Mouse (Mus musculus) brain, embryonic 14.5 days (tissue): ENCODE results near the gene Adgb. TPM values are rescaled to one million over a fixed set of nuclear protein-coding genes. Genes with fewer than 3 reads are reported as not detected.
A peak's percentile ranks its signal among the peaks of the same experiment; 100 is the strongest.

Experiments used
- DNase-seq: peaks from one replicate; pipeline ENCODE4 v3.0.0-alpha.2; 2011; ENCODE audit warnings: low read depth
- CTCF ChIP-seq: fragments of 200-500 bp; IDR thresholded peaks from 2 replicates; pipeline ENCODE4 v1.5.1; 2012; ENCODE audit warnings: inconsistent platforms, mild to moderate bottlenecking, moderate library complexity, borderline replicate concordance; ENCODE audit not compliant: insufficient read depth, insufficient read length; ENCODE audit errors: extremely low read depth
- POLR2A ChIP-seq: fragments of 200-500 bp; IDR thresholded peaks from 2 replicates; pipeline ENCODE4 v1.6.1; 2012; ENCODE audit warnings: mild to moderate bottlenecking, inconsistent platforms, borderline replicate concordance; ENCODE audit not compliant: poor library complexity, insufficient read depth, insufficient read length, severe bottlenecking; ENCODE audit errors: extremely low read depth
- polyA plus RNA-seq: library from polyadenylated mRNA; depleted of rRNA; stranded (reverse); fragments of >200 nt; gene quantifications from 2 replicates; pipeline ENCODE4 v1.2.3, GENCODE M21; 2012

Adgb gene
- polyA plus RNA-seq, 1 experiment, result 0.29 TPM

GRCm38 (mm10) chr10:10325560-10325959 lies 146.6 kb downstream of the Adgb start:
- DNase-seq, result no peak

GRCm38 (mm10) chr10:10322961-10323360 lies 149.2 kb downstream of the Adgb start:
- TF ChIP-seq CTCF (no peak), POLR2A (no peak)
- no peak for DNase-seq

More at GRCm38 (mm10) chr10:10325560-10325959, 146.6 kb downstream of the Adgb start:
- TF ChIP-seq POLR2A (no peak), CTCF (no peak)

- peak; percentile 93 for DNase-seq
- TF ChIP-seq CTCF, result peak; percentile 91
- TF ChIP-seq POLR2A, result no peak
Measured at GRCm38 (mm10) chr10:10321119-10321781, 150.9 kb downstream of the Adgb start.

- peak; percentile 40 for DNase-seq
- TF ChIP-seq CTCF, result no peak
- no peak for TF ChIP-seq POLR2A
Measured at GRCm38 (mm10) chr10:10320364-10321083, 151.6 kb downstream of the Adgb start.

GRCm38 (mm10) chr10:10318086-10318485 lies 154.0 kb downstream of the Adgb start:
- no peak for DNase-seq
- TF ChIP-seq POLR2A, result no peak
- no peak for TF ChIP-seq CTCF

GRCm38 (mm10) chr10:10315631-10316030 lies 156.5 kb downstream of the Adgb start:
- no peak for DNase-seq
- TF ChIP-seq CTCF (no peak), POLR2A (no peak)

GRCm38 (mm10) chr10:10314521-10314920 lies 157.6 kb downstream of the Adgb start:
- TF ChIP-seq POLR2A, result no peak
- TF ChIP-seq CTCF, result no peak

GRCm38 (mm10) chr10:10309877-10310426 lies 162.2 kb downstream of the Adgb start:
- DNase-seq, result no peak
- TF ChIP-seq CTCF (no peak), POLR2A (no peak)

More at GRCm38 (mm10) chr10:10314521-10314920, 157.6 kb downstream of the Adgb start:
- DNase-seq, result no peak

- TF ChIP-seq POLR2A (no peak), CTCF (no peak)
- DNase-seq, result peak; percentile 20
Measured at GRCm38 (mm10) chr10:10309056-10309455, 163.1 kb downstream of the Adgb start.

GRCm38 (mm10) chr10:10307384-10307783 lies 164.7 kb downstream of the Adgb start:
- TF ChIP-seq CTCF (no peak), POLR2A (no peak)
- DNase-seq, result no peak

GRCm38 (mm10) chr10:10304370-10304769 lies 167.8 kb downstream of the Adgb start:
- TF ChIP-seq POLR2A, result no peak
- TF ChIP-seq CTCF, result no peak
- DNase-seq, result peak; percentile 29
